Mouse (Mus musculus): ENCODE data around the gene Mllt10. TPM values are rescaled to one million over a fixed set of nuclear protein-coding genes. Genes with fewer than 3 reads are reported as not detected.

The Mllt10 gene
- polyA plus RNA-seq, 1 experiment from 2014 or later = 56.0 TPM

GRCm38 (mm10) chr2:18100914-18101313 is 45.9 kb downstream of the Mllt10 start:
- H3K4me2 ChIP-seq (ENCODE audit: low read length) = no peak overlapping the region
- peaks cover 16% of the 10 kb centered on the region for H3K36me3 ChIP-seq (ENCODE audit: control insufficient read depth, insufficient read depth)
- no peak for ATAC-seq
- H3K9ac ChIP-seq (replicated peaks; ENCODE audit: low read depth, low read length) = no peak overlapping the region
- H3K4me3 ChIP-seq (replicated peaks; ENCODE audit: low read length) = no peak overlapping the region
- 98% methylated on average over 2 of the region's 2 CpGs for WGBS
- H3K27me3 ChIP-seq (replicated peaks; ENCODE audit: control insufficient read depth, insufficient read depth, low read length) = no peaks in the 10 kb centered on the region
- H3K27ac ChIP-seq (ENCODE audit: low read length) = no peak overlapping the region
- no peaks in the 10 kb centered on the region for H3K4me1 ChIP-seq (replicated peaks; ENCODE audit: control insufficient read depth, insufficient read depth, low read length)
- no peaks in the 10 kb centered on the region for H3K9me3 ChIP-seq (ENCODE audit: control insufficient read depth, low read length)

DNA sequence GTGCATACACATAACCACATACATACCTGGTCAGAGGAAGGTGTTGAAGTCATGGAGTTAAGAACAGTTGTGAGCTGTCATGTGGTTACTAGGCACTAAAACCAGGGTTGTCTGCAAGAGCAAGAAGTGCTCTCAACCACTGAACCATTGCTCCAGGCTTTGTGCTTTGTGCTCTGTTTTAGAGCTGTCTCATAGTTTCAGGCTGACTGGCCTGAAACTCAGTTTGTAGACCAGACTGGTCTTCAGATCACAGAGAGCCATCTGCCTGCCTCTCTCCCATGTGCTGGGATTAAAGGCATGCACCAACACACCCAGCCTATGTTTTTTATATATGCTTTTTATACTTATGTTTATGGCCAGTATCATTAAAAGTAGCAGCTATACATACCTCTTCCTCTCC is 52.5 kb downstream of the Mllt10 start:
- Histone ChIP-seq H3K36me3 (ENCODE audit: control insufficient read depth, insufficient read depth) (no peaks in the 10 kb centered on the region), H3K27me3 (replicated peaks; ENCODE audit: control insufficient read depth, insufficient read depth, low read length) (no peaks in the 10 kb centered on the region), H3K9ac (replicated peaks; ENCODE audit: low read depth, low read length) (no peak overlapping the region), H3K4me1 (replicated peaks; ENCODE audit: control insufficient read depth, insufficient read depth, low read length) (no peaks in the 10 kb centered on the region), H3K9me3 (ENCODE audit: control insufficient read depth, low read length) (no peaks in the 10 kb centered on the region), H3K4me2 (ENCODE audit: low read length) (no peak overlapping the region), H3K27ac (ENCODE audit: low read length) (no peak overlapping the region), H3K4me3 (replicated peaks; ENCODE audit: low read length) (no peak overlapping the region)
- no peak for ATAC-seq

DNA sequence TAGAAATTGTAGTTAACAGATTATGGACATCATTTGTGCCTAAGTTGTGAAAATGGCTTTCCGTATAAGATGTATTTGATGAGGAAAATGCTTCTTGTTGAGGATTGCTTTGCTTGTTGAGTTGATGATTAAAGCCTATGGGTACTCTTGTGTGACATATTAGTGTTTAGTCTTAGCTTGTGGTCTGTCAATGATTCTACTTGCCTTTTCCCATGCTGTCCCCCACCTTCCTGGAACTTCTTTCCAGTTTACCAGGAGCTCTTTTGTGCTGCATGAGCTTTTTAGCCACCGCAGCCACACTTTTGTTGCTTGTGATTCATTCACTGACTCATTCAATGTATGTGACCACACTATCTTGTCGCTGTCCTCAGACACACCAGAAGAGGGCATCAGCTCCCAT is 53.2 kb downstream of the Mllt10 start:
- H3K36me3 ChIP-seq (ENCODE audit: control insufficient read depth, insufficient read depth) = no peaks in the 10 kb centered on the region
- H3K4me1 ChIP-seq (replicated peaks; ENCODE audit: control insufficient read depth, insufficient read depth, low read length) = no peaks in the 10 kb centered on the region
- no peaks in the 10 kb centered on the region for H3K9me3 ChIP-seq (ENCODE audit: control insufficient read depth, low read length)
- H3K4me2 ChIP-seq (ENCODE audit: low read length) = no peak overlapping the region
- no peaks in the 10 kb centered on the region for H3K27me3 ChIP-seq (replicated peaks; ENCODE audit: control insufficient read depth, insufficient read depth, low read length)
- H3K27ac ChIP-seq (ENCODE audit: low read length) = no peak overlapping the region
- no peak overlapping the region for H3K4me3 ChIP-seq (replicated peaks; ENCODE audit: low read length)
- H3K9ac ChIP-seq (replicated peaks; ENCODE audit: low read depth, low read length) = no peak overlapping the region
- 89% methylated on average over 3 of the region's 3 CpGs for WGBS
- no peak for ATAC-seq

GRCm38 (mm10) chr2:18111411-18111810 is 56.4 kb downstream of the Mllt10 start:
- Histone ChIP-seq H3K4me2 (ENCODE audit: low read length) (no peak overlapping the region), H3K9me3 (ENCODE audit: control insufficient read depth, low read length) (no peaks in the 10 kb centered on the region), H3K4me3 (replicated peaks; ENCODE audit: low read length) (no peak overlapping the region), H3K4me1 (replicated peaks; ENCODE audit: control insufficient read depth, insufficient read depth, low read length) (no peaks in the 10 kb centered on the region), H3K27ac (ENCODE audit: low read length) (no peak overlapping the region), H3K27me3 (replicated peaks; ENCODE audit: control insufficient read depth, insufficient read depth, low read length) (no peaks in the 10 kb centered on the region), H3K9ac (replicated peaks; ENCODE audit: low read depth, low read length) (no peak overlapping the region), H3K36me3 (ENCODE audit: control insufficient read depth, insufficient read depth) (no peaks in the 10 kb centered on the region)
- ATAC-seq = no peak

- Histone ChIP-seq H3K9ac (replicated peaks; ENCODE audit: low read depth, low read length) (no peak overlapping the region), H3K4me2 (ENCODE audit: low read length) (no peak overlapping the region), H3K36me3 (ENCODE audit: control insufficient read depth, insufficient read depth) (no peaks in the 10 kb centered on the region), H3K4me3 (replicated peaks; ENCODE audit: low read length) (no peak overlapping the region), H3K27me3 (replicated peaks; ENCODE audit: control insufficient read depth, insufficient read depth, low read length) (no peaks in the 10 kb centered on the region), H3K9me3 (ENCODE audit: control insufficient read depth, low read length) (no peaks in the 10 kb centered on the region), H3K4me1 (replicated peaks; ENCODE audit: control insufficient read depth, insufficient read depth, low read length) (no peaks in the 10 kb centered on the region), H3K27ac (ENCODE audit: low read length) (no peak overlapping the region)
- no peak for ATAC-seq
- WGBS = 70% methylated on average over 3 of the region's 3 CpGs
Measured at GRCm38 (mm10) chr2:18116432-18116831, 61.4 kb downstream of the Mllt10 start.

- no peak for ATAC-seq
Measured at GRCm38 (mm10) chr2:18138131-18138530, 83.1 kb downstream of the Mllt10 start.

DNA sequence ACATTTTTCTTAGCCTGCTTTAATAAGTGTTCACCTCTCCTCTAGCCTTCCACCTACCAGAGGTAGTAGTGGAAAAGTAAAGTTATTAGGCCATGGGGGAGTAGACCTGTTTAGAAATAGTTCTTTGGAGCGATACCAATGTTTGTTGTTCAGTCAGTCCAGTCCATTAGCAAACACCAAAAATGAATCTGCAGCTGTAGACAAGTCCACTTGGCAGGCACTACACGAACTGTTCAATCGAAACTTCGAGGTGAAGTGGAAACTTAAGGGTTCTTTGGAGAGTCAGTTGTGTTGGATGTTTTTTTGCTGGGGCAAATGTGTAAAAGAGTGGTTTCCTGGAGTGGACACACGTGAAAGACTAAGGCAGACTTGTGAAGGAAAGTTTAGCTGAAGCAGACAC is 84.6 kb downstream of the Mllt10 start:
- Histone ChIP-seq H3K9ac (replicated peaks; ENCODE audit: low read depth, low read length) (no peak overlapping the region), H3K4me1 (replicated peaks; ENCODE audit: control insufficient read depth, insufficient read depth, low read length) (no peaks in the 10 kb centered on the region), H3K27ac (ENCODE audit: low read length) (no peak overlapping the region), H3K36me3 (ENCODE audit: control insufficient read depth, insufficient read depth) (peaks cover 4% of the 10 kb centered on the region; the same call in 1 of the 2 replicates), H3K27me3 (replicated peaks; ENCODE audit: control insufficient read depth, insufficient read depth, low read length) (no peaks in the 10 kb centered on the region), H3K4me3 (replicated peaks; ENCODE audit: low read length) (no peak overlapping the region), H3K4me2 (ENCODE audit: low read length) (no peak overlapping the region), H3K9me3 (ENCODE audit: control insufficient read depth, low read length) (no peaks in the 10 kb centered on the region)
- ATAC-seq = no peak
- 98% methylated on average over 5 of the region's 5 CpGs for WGBS

More at GRCm38 (mm10) chr2:18138131-18138530, 83.1 kb downstream of the Mllt10 start:
- Histone ChIP-seq H3K9ac (replicated peaks; ENCODE audit: low read depth, low read length) (no peak overlapping the region), H3K27ac (ENCODE audit: low read length) (no peak overlapping the region), H3K36me3 (ENCODE audit: control insufficient read depth, insufficient read depth) (peaks cover 4% of the 10 kb centered on the region; the same call in 1 of the 2 replicates), H3K27me3 (replicated peaks; ENCODE audit: control insufficient read depth, insufficient read depth, low read length) (no peaks in the 10 kb centered on the region), H3K4me3 (replicated peaks; ENCODE audit: low read length) (no peak overlapping the region), H3K9me3 (ENCODE audit: control insufficient read depth, low read length) (no peaks in the 10 kb centered on the region), H3K4me2 (ENCODE audit: low read length) (no peak overlapping the region), H3K4me1 (replicated peaks; ENCODE audit: control insufficient read depth, insufficient read depth, low read length) (no peaks in the 10 kb centered on the region)
- 94% methylated on average over 2 of the region's 2 CpGs for WGBS

GRCm38 (mm10) chr2:18156131-18156530 is 101.1 kb downstream of the Mllt10 start:
- no peak overlapping the region for H3K9ac ChIP-seq (replicated peaks; ENCODE audit: low read depth, low read length)
- no peak overlapping the region for H3K4me2 ChIP-seq (ENCODE audit: low read length)
- H3K27ac ChIP-seq (ENCODE audit: low read length) = no peak overlapping the region
- 88% methylated on average over 3 of the region's 3 CpGs for WGBS
- no peaks in the 10 kb centered on the region for H3K9me3 ChIP-seq (ENCODE audit: control insufficient read depth, low read length)
- H3K4me1 ChIP-seq (replicated peaks; ENCODE audit: control insufficient read depth, insufficient read depth, low read length) = peaks cover 2% of the 10 kb centered on the region; the same call in 1 of the 2 replicates
- no peaks in the 10 kb centered on the region for H3K36me3 ChIP-seq (ENCODE audit: control insufficient read depth, insufficient read depth)
- no peak for ATAC-seq
- H3K27me3 ChIP-seq (replicated peaks; ENCODE audit: control insufficient read depth, insufficient read depth, low read length) = no peaks in the 10 kb centered on the region
- H3K4me3 ChIP-seq (replicated peaks; ENCODE audit: low read length) = no peak overlapping the region

DNA sequence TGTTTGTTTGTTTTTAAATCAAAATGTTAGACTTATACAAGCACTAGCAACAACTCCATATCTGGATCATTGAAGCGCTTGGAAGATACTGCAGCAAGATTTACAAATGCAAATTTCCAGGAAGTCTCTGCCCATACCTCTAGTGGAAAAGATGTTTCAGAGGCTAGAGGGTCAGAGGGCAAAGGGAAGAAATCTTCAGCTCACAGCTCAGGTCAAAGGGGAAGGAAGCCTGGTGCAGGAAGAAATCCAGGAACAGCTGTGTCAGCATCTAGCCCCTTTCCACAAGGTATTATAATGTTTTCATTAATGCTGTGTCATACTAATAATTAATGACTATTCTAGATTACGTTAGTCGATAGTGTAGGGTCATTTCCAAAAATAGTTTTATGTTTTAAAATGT is 104.4 kb downstream of the Mllt10 start:
- Histone ChIP-seq H3K4me3 (replicated peaks; ENCODE audit: low read length) (no peak overlapping the region), H3K36me3 (ENCODE audit: control insufficient read depth, insufficient read depth) (no peaks in the 10 kb centered on the region), H3K4me1 (replicated peaks; ENCODE audit: control insufficient read depth, insufficient read depth, low read length) (peaks cover 6% of the 10 kb centered on the region; the same call in 1 of the 2 replicates), H3K9ac (replicated peaks; ENCODE audit: low read depth, low read length) (no peak overlapping the region), H3K27ac (ENCODE audit: low read length) (no peak overlapping the region), H3K4me2 (ENCODE audit: low read length) (no peak overlapping the region), H3K9me3 (ENCODE audit: control insufficient read depth, low read length) (no peaks in the 10 kb centered on the region), H3K27me3 (replicated peaks; ENCODE audit: control insufficient read depth, insufficient read depth, low read length) (no peaks in the 10 kb centered on the region)
- ATAC-seq = no peak
- WGBS = 89% methylated on average over 3 of the region's 3 CpGs

DNA sequence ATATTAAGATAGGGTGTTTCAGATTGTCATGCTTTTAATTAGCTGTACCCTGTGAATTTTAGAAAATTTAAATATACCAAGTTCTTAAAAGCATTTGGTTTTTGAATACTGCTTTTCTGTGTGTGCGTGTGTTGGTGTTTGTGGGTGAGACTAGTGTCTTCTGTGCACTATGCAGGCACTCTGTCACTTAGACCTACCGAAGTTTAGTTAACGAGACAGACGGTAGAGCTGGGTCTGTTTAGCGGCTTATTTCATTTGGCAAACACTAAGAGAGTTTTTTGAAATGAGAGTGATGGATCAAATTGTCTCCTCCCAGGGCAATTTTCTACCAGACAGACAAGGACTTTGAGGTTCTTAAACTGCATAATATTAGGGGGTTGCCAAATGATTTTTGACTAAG is 106.0 kb downstream of the Mllt10 start:
- Histone ChIP-seq H3K9me3 (ENCODE audit: control insufficient read depth, low read length) (no peaks in the 10 kb centered on the region), H3K4me2 (ENCODE audit: low read length) (no peak overlapping the region), H3K4me3 (replicated peaks; ENCODE audit: low read length) (no peak overlapping the region), H3K9ac (replicated peaks; ENCODE audit: low read depth, low read length) (no peak overlapping the region), H3K27ac (ENCODE audit: low read length) (no peak overlapping the region), H3K4me1 (replicated peaks; ENCODE audit: control insufficient read depth, insufficient read depth, low read length) (peaks cover 6% of the 10 kb centered on the region; the same call in 1 of the 2 replicates), H3K27me3 (replicated peaks; ENCODE audit: control insufficient read depth, insufficient read depth, low read length) (no peaks in the 10 kb centered on the region), H3K36me3 (ENCODE audit: control insufficient read depth, insufficient read depth) (no peaks in the 10 kb centered on the region)
- 0 out of 2 replicates have a peak, but pooled peaks have one; percentile 57 for ATAC-seq
- WGBS = 30% methylated on average over 5 of the region's 5 CpGs

Data from forebrain, embryonic 16.5 days (tissue).